Mouse (Mus musculus) ES-E14 (cell line): ENCODE measurements around the gene Atp6v1c2.

ENCODE experiments used
- CHD2 ChIP-seq: IDR thresholded peaks from 2 replicates; pipeline ENCODE4 v1.6.1; 2014; ENCODE audit warnings: mild to moderate bottlenecking, low read depth, low read length, inconsistent platforms
- HCFC1 ChIP-seq: IDR thresholded peaks from 2 replicates; pipeline ENCODE4 v1.6.1; 2012; ENCODE audit warnings: low read length, inconsistent platforms, borderline replicate concordance; ENCODE audit not compliant: insufficient read depth
- MAFK ChIP-seq: IDR thresholded peaks from 2 replicates; pipeline ENCODE4 v1.6.1; 2014; ENCODE audit warnings: mild to moderate bottlenecking, low read depth, low read length, inconsistent platforms; ENCODE audit not compliant: insufficient read depth
- ZC3H11A ChIP-seq: IDR thresholded peaks from 2 replicates; pipeline ENCODE4 v1.6.1; 2012; ENCODE audit warnings: low read depth, mild to moderate bottlenecking, inconsistent platforms, low read length, borderline replicate concordance

GRCm38 (mm10) chr12:17305445-17305844 lies 23.7 kb downstream of the Atp6v1c2 start:
- TF ChIP-seq HCFC1 (no peak), MAFK (no peak), CHD2 (no peak), ZC3H11A (no peak)
